Comparison of ENCODE assay signal across 8 mouse cellular contexts in the genomic region with DNA sequence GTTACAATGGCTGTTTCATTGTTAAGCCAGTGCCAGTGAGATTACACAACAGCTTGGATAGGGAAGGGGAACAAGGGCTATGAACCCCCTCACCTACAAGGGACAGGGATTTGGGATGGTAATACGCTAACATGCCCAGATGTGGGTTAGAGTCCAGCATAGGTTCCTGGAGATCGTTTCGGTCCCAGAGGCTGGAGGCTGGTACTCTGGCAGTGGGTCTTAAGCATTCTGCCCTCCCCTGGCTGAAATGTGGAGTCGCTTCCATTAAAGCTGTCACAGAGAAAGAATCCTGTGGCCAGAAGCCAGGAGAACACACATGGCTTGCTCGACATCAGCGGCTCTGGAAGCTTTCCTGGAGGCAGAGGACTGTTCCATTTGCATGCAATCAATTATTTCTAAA. TPM values are rescaled to one million over a fixed set of nuclear protein-coding genes. Genes with fewer than 3 reads are reported as not detected.
DNase-seq lines count a peak whose midpoint lies in the region; ATAC-seq and TF ChIP-seq lines count a peak whose summit lies in the region.
"Had no signal": no experiment of that assay in that cellular context is flagged by ENCODE, and none has a peak within 500 bp of the region (broad histone marks: within the 10 kb centered on the region; RNA-seq: fewer than 3 reads in every experiment).

No protein-coding gene starts in this region.

- H3K36me3 ChIP-seq in heart, embryonic 16.5 days (ENCODE audit: control insufficient read depth, insufficient read depth), result no peaks in the 10 kb centered on the region
- H3K36me3 ChIP-seq in liver, embryonic 13.5 days, result no peaks in the 10 kb centered on the region
- H3K36me3 ChIP-seq in thymus, adult 2 months (ENCODE audit: control insufficient read depth, insufficient read depth, low read length), result no peaks in the 10 kb centered on the region
- H3K36me3 ChIP-seq: midbrain, embryonic 12.5 days had no signal

- DNase-seq in right cerebral cortex, postnatal 4 days, result peak; percentile 36
- no peak for DNase-seq in right cerebral cortex, adult 18-20 months
- DNase-seq in cerebellum, postnatal 10 days, result peak; percentile 92 to 93
- DNase-seq in liver, embryonic 13.5 days, result no peak
- no peak for DNase-seq in thymus, adult 2 months
- no peak for DNase-seq in urinary bladder, postnatal 4 days (ENCODE audit: low spot score in 2 of 2)

- no peaks in the 10 kb centered on the region for H3K27me3 ChIP-seq in heart, embryonic 16.5 days (ENCODE audit: control insufficient read depth, insufficient read depth, low read length)
- no peaks in the 10 kb centered on the region for H3K27me3 ChIP-seq in liver, embryonic 13.5 days
- H3K27me3 ChIP-seq in thymus, adult 2 months (ENCODE audit: control insufficient read depth, insufficient read depth, low read length), result no peaks in the 10 kb centered on the region
- H3K27me3 ChIP-seq: midbrain, embryonic 12.5 days had no signal

- peak overlapping the region; percentile 76 for H3K27ac ChIP-seq in heart, embryonic 16.5 days (ENCODE audit: low read length)
- H3K27ac ChIP-seq in liver, embryonic 13.5 days, result no peak overlapping the region
- H3K27ac ChIP-seq in thymus, adult 2 months (ENCODE audit: control insufficient read depth, insufficient read depth, low read length), result no peak overlapping the region

- no peak for TF ChIP-seq CTCF in thymus, adult 2 months (IDR thresholded peaks at IDR 0.05; ENCODE audit: borderline replicate concordance, control insufficient read depth, extremely low read depth, insufficient read depth, low read length, poor library complexity)

- ATAC-seq in heart, embryonic 16.5 days (replicated peaks; ENCODE audit: extremely low read depth, insufficient read depth, low FRiP score), result no peak
- no peak for ATAC-seq in liver, embryonic 13.5 days (ENCODE audit: low read depth)

- H3K4me2 ChIP-seq in heart, embryonic 16.5 days (ENCODE audit: low read depth, low read length), result peak overlapping the region; percentile 3; the same call in 1 of the 2 replicates
- H3K4me2 ChIP-seq in liver, embryonic 13.5 days, result peak overlapping the region; percentile 69

- peaks cover 32% of the 10 kb centered on the region for H3K4me1 ChIP-seq in heart, embryonic 16.5 days (ENCODE audit: control insufficient read depth, insufficient read depth, low read length)
- H3K4me1 ChIP-seq in liver, embryonic 13.5 days (replicated peaks), result peaks cover 47% of the 10 kb centered on the region
- H3K4me1 ChIP-seq in thymus, adult 2 months (replicated peaks; ENCODE audit: control insufficient read depth, insufficient read depth, low read length), result peaks cover 8% of the 10 kb centered on the region; the same call in 1 of the 2 replicates

- H3K9me3 ChIP-seq in heart, embryonic 16.5 days (replicated peaks; ENCODE audit: control insufficient read depth, low read length), result no peaks in the 10 kb centered on the region
- no peaks in the 10 kb centered on the region for H3K9me3 ChIP-seq in liver, embryonic 13.5 days (replicated peaks)
- H3K9me3 ChIP-seq: midbrain, embryonic 12.5 days had no signal

- no peak overlapping the region for H3K9ac ChIP-seq in heart, embryonic 16.5 days (ENCODE audit: low read length)
- H3K9ac ChIP-seq in liver, embryonic 13.5 days, result 0 out of 2 replicates have a peak overlapping the region, but pooled peaks have one; percentile 3
- H3K9ac ChIP-seq: midbrain, embryonic 12.5 days had no signal

- H3K4me3 ChIP-seq in heart, embryonic 16.5 days (ENCODE audit: low read length), result no peak overlapping the region
- peak overlapping the region; percentile 99; the same call in 1 of the 2 replicates for H3K4me3 ChIP-seq in liver, embryonic 13.5 days (replicated peaks)
- H3K4me3 ChIP-seq in thymus, adult 2 months (ENCODE audit: control insufficient read depth, insufficient read depth, low read length), result no peak overlapping the region

- TF ChIP-seq POLR2A in thymus, adult 2 months (IDR thresholded peaks at IDR 0.05; ENCODE audit: control insufficient read depth, extremely low read depth, insufficient read depth, low read length, poor library complexity), result no peak

- WGBS in heart, embryonic 16.5 days, result 21% methylated on average over 6 of the region's 6 CpGs
- 82% methylated on average over 6 of the region's 6 CpGs for WGBS in liver, embryonic 13.5 days (ENCODE audit: insufficient replicate concordance)
- 83% methylated on average over 6 of the region's 6 CpGs for WGBS in thymus, adult 2 months

RNA-seq across cellular contexts. Expression of gene Tnrc6b, which starts 1.5 kb away (rescaled TPM):
- 21.2 and 25.6 TPM in 2 replicates for polyA plus RNA-seq in heart, embryonic 16.5 days (2015; fragmentation: Nextera tagmentation; extraction: Ambion mirVana)
- 18.7 and 23.6 TPM in 2 replicates for polyA plus RNA-seq in liver, embryonic 13.5 days (2015; fragmentation: Nextera tagmentation; extraction: Ambion mirVana)
- polyA plus RNA-seq in thymus, adult 2 months (2012; rRNA removed), result 56.1 and 57.9 TPM in 2 replicates

RNA-seq across cellular contexts. Expression of gene Fam83f, which starts 37.9 kb away (rescaled TPM):
- 0.60 and 0.81 TPM in 2 replicates for polyA plus RNA-seq in heart, embryonic 16.5 days (2015; fragmentation: Nextera tagmentation; extraction: Ambion mirVana)
- 0.73 and 0.83 TPM in 2 replicates for polyA plus RNA-seq in liver, embryonic 13.5 days (2015; fragmentation: Nextera tagmentation; extraction: Ambion mirVana)
- polyA plus RNA-seq in thymus, adult 2 months (2012; rRNA removed), result 3.5 and 5.4 TPM in 2 replicates

Comparison
In these comparisons a context has a peak if more than half of its experiments do, and no peak if none do; other contexts are left out.
1. DNase-seq: peak in right cerebral cortex, postnatal 4 days (single experiment) and cerebellum, postnatal 10 days (2 of 2); none in right cerebral cortex, adult 18-20 months (single experiment), liver, embryonic 13.5 days (single experiment), thymus, adult 2 months (single experiment) and urinary bladder, postnatal 4 days (0 of 2).